Mouse (Mus musculus) layer of hippocampus, postnatal 25 days (tissue): ENCODE results near the gene Il12rb1. TPM values are rescaled to one million over a fixed set of nuclear protein-coding genes. Genes with fewer than 3 reads are reported as not detected.

ENCODE experiments used
- DNase-seq, 2 experiments: peaks; one replicate each; pipeline ENCODE4 v3.0.0; 2022; ENCODE audit warnings: mixed read lengths in 2 of 2, low spot score in 1 of 2; ENCODE audit errors: extremely low spot score in 1 of 2
- total RNA-seq, 2 experiments: library from RNA; stranded (reverse); gene quantifications; 2 replicates each; pipeline ENCODE4 v1.2.3; 2021

The Il12rb1 gene
- total RNA-seq, 2 experiments from 2014 or later: 0.94 to 1.4 TPM

GRCm38 (mm10) chr8:70772890-70773289, 35.4 kb upstream of the Il12rb1 start:
- DNase-seq: no peak

GRCm38 (mm10) chr8:70773410-70773809, 34.8 kb upstream of the Il12rb1 start:
- no peak for DNase-seq

- peak in 1 of 2 experiments; percentile 49 for DNase-seq
These were observed 34.4 kb upstream of the Il12rb1 start for GRCm38 (mm10) chr8:70773833-70774232.

GRCm38 (mm10) chr8:70774740-70775139, 33.5 kb upstream of the Il12rb1 start:
- no peak for DNase-seq

GRCm38 (mm10) chr8:70775227-70775626, 33.0 kb upstream of the Il12rb1 start:
- DNase-seq: no peak

GRCm38 (mm10) chr8:70775851-70776495, 32.3 kb upstream of the Il12rb1 start:
- DNase-seq: no peak

GRCm38 (mm10) chr8:70776496-70777444, 31.5 kb upstream of the Il12rb1 start, which contains the start of gene Pik3r2:
TSS of gene Pik3r2 (minus strand) at chr8:70776713.
- peak; percentile 99 for DNase-seq

- no peak for DNase-seq
These were observed 28.2 kb upstream of the Il12rb1 start for GRCm38 (mm10) chr8:70780093-70780492.

GRCm38 (mm10) chr8:70786291-70787050, 21.8 kb upstream of the Il12rb1 start:
- no peak for DNase-seq

GRCm38 (mm10) chr8:70787051-70787445, 21.2 kb upstream of the Il12rb1 start:
- no peak for DNase-seq

- DNase-seq: no peak
These were observed 20.1 kb upstream of the Il12rb1 start for GRCm38 (mm10) chr8:70787941-70788667.

GRCm38 (mm10) chr8:70789046-70789445, 19.2 kb upstream of the Il12rb1 start:
- no peak for DNase-seq

- no peak for DNase-seq
These were observed 17.4 kb upstream of the Il12rb1 start for GRCm38 (mm10) chr8:70790846-70791245.

- DNase-seq: no peak
These were observed 17.0 kb upstream of the Il12rb1 start for GRCm38 (mm10) chr8:70791294-70791701.

- DNase-seq: peak; percentile 94 to 96
These were observed 16.1 kb upstream of the Il12rb1 start for GRCm38 (mm10) chr8:70791975-70792691.

- peak in 1 of 2 experiments; percentile 49 for DNase-seq
These were observed 15.5 kb upstream of the Il12rb1 start for GRCm38 (mm10) chr8:70792700-70793099.

GRCm38 (mm10) chr8:70794215-70794614, 14.0 kb upstream of the Il12rb1 start:
- no peak for DNase-seq

- DNase-seq: no peak
These were observed 12.9 kb upstream of the Il12rb1 start for GRCm38 (mm10) chr8:70795370-70795769.

GRCm38 (mm10) chr8:70796403-70797080, 11.7 kb upstream of the Il12rb1 start:
- DNase-seq: peak in 1 of 2 experiments; percentile 75
